Mouse (Mus musculus) stomach, embryonic 14.5 days (tissue): ENCODE data around the gene Megf11. TPM values are rescaled to one million over a fixed set of nuclear protein-coding genes. Genes with fewer than 3 reads are reported as not detected.
A peak's percentile ranks its signal among the peaks of the same experiment; 100 is the strongest.

Experiments
- ATAC-seq: fragments of 200-750 bp; cut with Nextera tagmentation; 2 replicates; pipeline ENCODE4 v1.8.0; 2017; ENCODE audit warnings: low read depth, moderate TSS enrichment; ENCODE audit not compliant: insufficient number of reproducible peaks, insufficient read depth, low FRiP score
- H3K27ac ChIP-seq: fragments of 300-500 bp; sonication (generic); 2 replicates; pipeline ENCODE4 v1.5.1; 2014; ENCODE audit warnings: mild to moderate bottlenecking, low read length, moderate library complexity, mixed read lengths
- H3K27me3 ChIP-seq: fragments of 300-500 bp; sonication (generic); 2 replicates; pipeline ENCODE4 v1.6.1; 2014; ENCODE audit warnings: low read length, control low read depth, mixed read lengths; ENCODE audit not compliant: control insufficient read depth, insufficient read depth
- H3K36me3 ChIP-seq: fragments of 300-500 bp; sonication (generic); 2 replicates; pipeline ENCODE4 v1.6.1; 2014; ENCODE audit warnings: mild to moderate bottlenecking, control low read depth, low read length, moderate library complexity, mixed read lengths; ENCODE audit not compliant: control insufficient read depth, insufficient read depth
- H3K4me1 ChIP-seq: fragments of 300-500 bp; sonication (generic); 2 replicates; pipeline ENCODE4 v1.6.1; 2014; ENCODE audit warnings: low read length, control low read depth, mixed read lengths; ENCODE audit not compliant: control insufficient read depth, insufficient read depth
- H3K4me2 ChIP-seq: fragments of 300-500 bp; sonication (generic); replicated peaks from 2 replicates; pipeline ENCODE4 v1.6.1; 2014; ENCODE audit warnings: low read depth, low read length, control low read depth
- H3K4me3 ChIP-seq: fragments of 300-500 bp; sonication (generic); 2 replicates; pipeline ENCODE4 v1.5.1; 2014; ENCODE audit warnings: low read depth, low read length, control low read depth
- H3K9ac ChIP-seq: fragments of 300-500 bp; sonication (generic); replicated peaks from 2 replicates; pipeline ENCODE4 v1.6.1; 2014; ENCODE audit warnings: low read depth, mild to moderate bottlenecking, control low read depth, low read length, moderate library complexity, mixed read lengths
- H3K9me3 ChIP-seq: fragments of 300-500 bp; sonication (generic); 2 replicates; pipeline ENCODE4 v1.6.1; 2016; ENCODE audit warnings: low read depth, low read length, control low read depth; ENCODE audit not compliant: control insufficient read depth
- WGBS: fragments of 180-500 bp; shearing (Covaris S2); extraction: QIAGEN DNeasy Blood & Tissue Kit; methylation state at CpG from one replicate; pipeline ENCODE4 v1.1.7; 2014; 5-methylcytosine and 5-hydroxymethylcytosine counted together
- polyA plus RNA-seq: library from polyadenylated mRNA; unstranded; fragments of >200 nt; fragmentation: Nextera tagmentation; extraction: Ambion mirVana; gene quantifications from 2 replicates; pipeline ENCODE4 v1.2.1, GENCODE M21; 2014

The Megf11 gene
- polyA plus RNA-seq, 1 experiment from 2014 or later, result 1.9 TPM

DNA sequence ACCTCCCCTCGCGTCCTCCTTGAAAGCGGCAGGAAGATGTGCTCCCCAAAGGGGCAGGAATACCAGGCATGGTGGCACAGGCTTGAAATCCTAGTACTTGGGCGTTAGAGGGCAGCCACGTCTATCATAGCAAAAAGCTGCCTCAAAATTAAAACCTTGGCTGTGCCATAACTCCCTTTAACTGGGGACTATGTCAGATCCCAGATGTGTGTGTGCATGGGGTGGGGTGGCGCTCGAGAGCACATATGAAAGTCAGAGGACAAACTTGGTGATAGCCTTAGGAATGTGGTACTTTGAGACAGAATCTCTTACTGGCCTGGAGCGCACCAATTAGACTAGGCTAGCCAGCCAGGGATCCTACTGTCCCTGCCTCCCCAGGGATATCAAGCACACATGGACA, 235.2 kb downstream of the Megf11 start:
- no peaks in the 10 kb centered on the region for H3K4me1 ChIP-seq
- no peaks in the 10 kb centered on the region for H3K36me3 ChIP-seq
- WGBS, result 64% methylated on average over 8 of the region's 8 CpGs
- no peak overlapping the region for H3K9ac ChIP-seq
- no peaks in the 10 kb centered on the region for H3K27me3 ChIP-seq
- no peaks in the 10 kb centered on the region for H3K9me3 ChIP-seq
- no peak overlapping the region for H3K27ac ChIP-seq
- no peak overlapping the region for H3K4me3 ChIP-seq
- H3K4me2 ChIP-seq, result no peak overlapping the region
- ATAC-seq, result no peak

DNA sequence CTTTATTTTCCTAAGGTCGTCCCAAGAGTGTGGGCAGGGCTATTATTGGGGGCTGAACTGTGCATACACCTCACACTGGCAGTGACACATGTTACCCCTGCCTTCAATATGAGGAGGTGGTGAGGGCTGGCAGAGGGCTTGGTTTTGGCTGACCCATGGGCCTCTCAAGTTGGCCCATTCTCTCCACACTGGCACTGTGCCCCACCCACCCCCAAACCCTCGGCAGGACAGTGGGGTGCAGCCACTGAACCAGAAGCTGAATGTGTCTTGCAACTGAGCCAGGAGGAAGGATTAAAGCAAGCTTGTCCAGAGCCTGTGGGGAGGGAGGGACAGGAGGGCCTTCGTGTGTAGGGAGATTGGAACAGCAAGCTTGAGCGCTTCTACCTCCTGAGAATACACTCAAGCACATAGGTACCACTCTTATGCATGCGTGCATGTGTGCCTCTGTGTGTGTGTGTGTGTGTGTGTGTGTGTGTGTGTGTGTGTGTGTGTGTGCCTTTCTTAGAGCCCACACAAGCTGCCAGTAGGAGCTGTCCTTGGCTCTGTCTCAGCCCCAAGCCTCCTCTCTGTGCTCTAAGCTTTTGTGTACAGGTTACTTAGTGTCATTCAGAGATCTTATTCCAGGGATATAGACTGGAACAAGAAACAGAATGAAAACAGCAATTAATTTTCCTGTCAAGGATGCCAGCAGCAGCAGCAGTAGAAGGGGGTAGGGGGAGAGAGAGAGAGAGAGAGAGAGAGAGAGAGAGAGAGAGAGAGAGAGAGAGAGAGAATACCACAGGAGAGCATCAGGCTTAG, 236.3 kb downstream of the Megf11 start:
- Histone ChIP-seq H3K9me3 (no peaks in the 10 kb centered on the region), H3K4me2 (no peak overlapping the region), H3K36me3 (no peaks in the 10 kb centered on the region), H3K27ac (no peak overlapping the region), H3K9ac (no peak overlapping the region), H3K27me3 (no peaks in the 10 kb centered on the region), H3K4me3 (no peak overlapping the region), H3K4me1 (no peaks in the 10 kb centered on the region)
- ATAC-seq, result no peak
- 55% methylated on average over 5 of the region's 5 CpGs for WGBS

DNA sequence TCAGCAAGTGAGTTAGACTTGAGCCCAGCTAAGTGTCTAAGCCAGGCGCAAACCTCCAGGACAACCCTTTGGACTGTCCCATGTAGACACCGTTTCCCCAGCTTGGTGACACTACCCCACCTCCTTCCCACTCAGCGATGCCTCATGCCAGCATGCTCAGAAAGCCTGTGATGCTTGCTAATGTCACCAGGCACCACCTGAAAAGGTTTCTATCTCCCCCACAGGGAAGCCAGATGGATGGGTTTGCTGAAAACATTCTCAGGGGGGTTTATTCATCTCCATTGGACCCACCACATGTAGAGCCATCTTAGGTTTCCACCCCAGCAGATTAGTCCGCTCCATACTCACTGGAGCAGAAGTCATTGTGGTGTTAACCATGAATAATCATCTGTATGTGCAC, 237.9 kb downstream of the Megf11 start:
- no peak for ATAC-seq
- WGBS, result 89% methylated on average over 4 of the region's 4 CpGs
- no peaks in the 10 kb centered on the region for H3K27me3 ChIP-seq
- no peak overlapping the region for H3K4me3 ChIP-seq
- H3K9me3 ChIP-seq, result no peaks in the 10 kb centered on the region
- H3K27ac ChIP-seq, result no peak overlapping the region
- no peaks in the 10 kb centered on the region for H3K4me1 ChIP-seq
- no peak overlapping the region for H3K4me2 ChIP-seq
- H3K9ac ChIP-seq, result no peak overlapping the region
- no peaks in the 10 kb centered on the region for H3K36me3 ChIP-seq

DNA sequence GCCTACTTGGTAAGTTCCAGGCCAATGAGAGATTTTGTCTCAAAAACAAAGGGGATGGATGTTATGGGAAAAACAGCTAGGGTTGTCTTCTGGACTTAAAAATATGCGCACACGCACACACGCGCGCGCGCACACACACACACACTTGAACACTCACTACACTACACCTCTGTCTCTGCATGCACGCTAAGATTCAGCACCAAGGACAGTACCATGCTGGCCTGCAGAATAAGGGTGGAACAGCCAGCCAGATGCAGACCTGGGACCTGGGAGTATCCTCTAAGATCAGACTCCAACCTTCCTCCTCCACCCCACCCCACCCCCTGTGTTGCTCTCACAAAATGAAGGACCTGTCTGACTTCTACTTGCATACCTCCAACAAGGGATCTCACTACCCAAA, 239.1 kb downstream of the Megf11 start:
- Histone ChIP-seq H3K27ac (no peak overlapping the region), H3K4me3 (no peak overlapping the region), H3K36me3 (no peaks in the 10 kb centered on the region), H3K9me3 (no peaks in the 10 kb centered on the region), H3K4me2 (no peak overlapping the region), H3K4me1 (no peaks in the 10 kb centered on the region), H3K27me3 (no peaks in the 10 kb centered on the region), H3K9ac (no peak overlapping the region)
- ATAC-seq, result no peak
- 59% methylated on average over 8 of the region's 8 CpGs for WGBS

DNA sequence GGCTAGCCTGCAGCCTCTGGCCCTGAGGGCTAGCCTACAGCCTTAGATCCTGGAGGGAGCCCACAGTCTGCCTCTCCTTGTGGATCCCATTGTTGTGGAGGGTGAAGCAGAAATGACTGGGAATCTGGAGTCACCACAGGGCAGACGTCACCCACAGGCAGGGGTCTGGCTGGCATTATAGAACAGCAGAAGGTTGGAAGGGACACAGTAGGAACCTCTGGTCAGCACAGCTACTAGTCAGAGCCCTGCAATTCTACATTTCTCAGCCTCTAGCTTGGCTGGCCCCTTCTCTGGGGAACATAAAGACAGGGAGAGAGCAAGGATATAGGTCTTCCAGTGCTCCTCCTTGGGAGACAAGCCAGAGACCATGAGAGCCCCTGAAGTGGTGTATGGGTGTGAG, 244.4 kb downstream of the Megf11 start:
- no peaks in the 10 kb centered on the region for H3K36me3 ChIP-seq
- no peak for ATAC-seq
- H3K4me3 ChIP-seq, result no peak overlapping the region
- H3K4me2 ChIP-seq, result no peak overlapping the region
- H3K27me3 ChIP-seq, result no peaks in the 10 kb centered on the region
- H3K27ac ChIP-seq, result no peak overlapping the region
- H3K9ac ChIP-seq, result no peak overlapping the region
- H3K9me3 ChIP-seq, result no peaks in the 10 kb centered on the region
- WGBS, result 55% methylated on average over 1 of the region's 1 CpGs
- H3K4me1 ChIP-seq, result no peaks in the 10 kb centered on the region

DNA sequence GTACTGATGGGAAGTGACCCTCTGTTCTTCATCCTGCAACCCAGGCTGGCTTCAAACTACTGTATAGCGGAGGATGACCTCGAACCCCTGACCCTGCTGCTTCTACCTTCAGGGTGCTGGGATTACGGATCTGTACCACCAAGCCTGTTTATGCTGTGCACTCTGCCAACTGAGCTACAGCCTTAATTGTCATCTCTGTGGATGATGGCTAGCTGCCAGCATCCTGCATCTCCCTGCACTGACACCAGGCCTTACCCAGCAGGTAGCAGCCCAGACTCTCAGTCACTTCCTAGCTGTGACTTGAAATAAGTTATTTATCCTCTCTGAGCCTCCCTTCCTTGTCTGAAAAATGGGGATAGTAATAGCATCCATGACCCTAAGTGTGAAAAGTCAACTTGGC, 247.7 kb downstream of the Megf11 start:
- Histone ChIP-seq H3K4me2 (no peak overlapping the region), H3K27me3 (no peaks in the 10 kb centered on the region), H3K27ac (no peak overlapping the region), H3K36me3 (no peaks in the 10 kb centered on the region), H3K4me3 (no peak overlapping the region), H3K9ac (no peak overlapping the region), H3K4me1 (0 out of 2 replicates have a peak, but pooled peaks cover 1% of the 10 kb centered on the region), H3K9me3 (no peaks in the 10 kb centered on the region)
- 89% methylated on average over 3 of the region's 3 CpGs for WGBS
- no peak for ATAC-seq

DNA sequence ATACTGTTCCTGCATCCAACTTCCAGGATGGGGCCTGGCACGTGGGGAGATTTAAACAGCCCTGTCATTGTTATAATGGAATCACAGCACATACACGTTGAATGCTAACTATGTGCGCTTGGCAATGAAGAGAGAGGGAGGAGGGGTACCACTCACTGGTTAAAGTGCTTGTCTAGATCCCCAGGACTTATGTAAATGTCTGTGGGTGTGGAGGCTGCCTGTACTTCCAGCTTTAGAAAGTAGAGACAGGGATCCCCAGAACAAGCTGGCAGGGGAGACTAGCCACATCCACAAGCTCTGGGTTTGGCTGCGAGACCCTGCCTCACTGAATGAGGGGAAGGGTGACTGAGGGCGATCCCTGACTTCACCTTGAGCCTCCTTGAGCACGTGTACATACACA, 250.7 kb downstream of the Megf11 start:
- Histone ChIP-seq H3K9ac (no peak overlapping the region), H3K27me3 (no peaks in the 10 kb centered on the region), H3K4me3 (no peak overlapping the region), H3K9me3 (no peaks in the 10 kb centered on the region), H3K36me3 (no peaks in the 10 kb centered on the region), H3K4me2 (no peak overlapping the region), H3K4me1 (0 out of 2 replicates have a peak, but pooled peaks cover 4% of the 10 kb centered on the region), H3K27ac (no peak overlapping the region)
- no peak for ATAC-seq
- WGBS, result 58% methylated on average over 6 of the region's 6 CpGs

DNA sequence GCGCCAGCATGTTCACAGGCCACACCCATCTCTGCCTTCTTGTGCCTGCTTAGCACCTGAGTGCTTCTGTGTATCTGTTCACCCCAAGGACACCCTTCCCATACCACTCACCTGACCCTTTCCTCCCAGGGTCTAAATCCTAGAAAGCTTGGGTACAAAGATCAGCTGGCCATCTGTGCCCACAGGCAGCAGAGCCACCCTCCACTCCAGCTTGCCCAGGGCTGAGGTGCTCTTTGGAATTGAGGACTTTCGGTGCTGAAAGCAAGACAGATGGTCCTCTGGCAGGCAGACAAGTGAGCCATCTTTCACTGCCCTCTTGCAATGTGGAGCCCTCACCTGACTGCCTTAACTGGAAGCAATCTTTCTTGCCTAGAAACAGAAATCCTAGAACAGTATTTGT, 251.5 kb downstream of the Megf11 start:
- Histone ChIP-seq H3K4me1 (0 out of 2 replicates have a peak, but pooled peaks cover 4% of the 10 kb centered on the region), H3K36me3 (no peaks in the 10 kb centered on the region), H3K9ac (no peak overlapping the region), H3K27me3 (no peaks in the 10 kb centered on the region), H3K27ac (no peak overlapping the region), H3K4me3 (no peak overlapping the region), H3K4me2 (no peak overlapping the region), H3K9me3 (no peaks in the 10 kb centered on the region)
- no peak for ATAC-seq
- WGBS, result 58% methylated on average over 2 of the region's 2 CpGs

DNA sequence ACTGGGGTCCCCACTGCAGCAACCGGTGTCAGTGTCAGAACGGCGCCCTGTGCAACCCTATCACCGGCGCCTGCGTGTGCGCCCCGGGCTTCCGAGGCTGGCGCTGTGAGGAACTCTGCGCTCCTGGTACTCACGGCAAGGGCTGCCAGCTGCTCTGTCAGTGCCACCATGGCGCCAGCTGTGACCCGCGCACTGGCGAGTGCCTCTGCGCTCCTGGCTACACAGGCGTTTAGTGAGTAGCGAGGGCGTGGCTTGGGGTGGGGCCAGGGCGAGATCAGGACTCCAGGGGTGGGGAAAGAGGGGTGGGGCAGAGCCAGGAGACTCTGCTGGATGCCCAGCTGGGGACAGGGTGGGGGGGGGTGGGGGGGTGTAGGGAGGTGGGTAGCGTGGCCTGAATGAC, 252.8 kb downstream of the Megf11 start:
- Histone ChIP-seq H3K4me1 (0 out of 2 replicates have a peak, but pooled peaks cover 4% of the 10 kb centered on the region), H3K27ac (no peak overlapping the region), H3K4me2 (peak overlapping the region; percentile 46), H3K36me3 (no peaks in the 10 kb centered on the region), H3K9ac (0 out of 2 replicates have a peak overlapping the region, but pooled peaks have one; percentile 6), H3K9me3 (no peaks in the 10 kb centered on the region), H3K4me3 (no peak overlapping the region; the same call in 1 of the 2 replicates), H3K27me3 (no peaks in the 10 kb centered on the region)
- WGBS, result 3% methylated on average over 22 of the region's 22 CpGs
- ATAC-seq, result no peak
